Mouse (Mus musculus) thymus, adult 2 months (tissue): ENCODE results near the gene Hoxb9. TPM values are rescaled to one million over a fixed set of nuclear protein-coding genes. Genes with fewer than 3 reads are reported as not detected.

ENCODE experiments used
- DNase-seq: peaks from one replicate; pipeline ENCODE4 v3.0.0; 2021
- H3K27ac ChIP-seq: fragments of 200-500 bp; 2 replicates; pipeline ENCODE4 v1.5.1; 2012; ENCODE audit warnings: low read length, control low read depth; ENCODE audit not compliant: control insufficient read depth, insufficient read depth
- H3K27me3 ChIP-seq: fragments of 200-500 bp; 2 replicates; pipeline ENCODE4 v1.6.1; 2012; ENCODE audit warnings: mild to moderate bottlenecking, low read length, moderate library complexity, mixed read lengths; ENCODE audit not compliant: control insufficient read depth, insufficient read depth
- H3K36me3 ChIP-seq: fragments of 200-500 bp; 2 replicates; pipeline ENCODE4 v1.6.1; 2012; ENCODE audit warnings: mild to moderate bottlenecking, low read length, moderate library complexity; ENCODE audit not compliant: control insufficient read depth, insufficient read depth
- H3K4me1 ChIP-seq: fragments of 200-500 bp; replicated peaks from 2 replicates; pipeline ENCODE4 v1.6.1; 2012; ENCODE audit warnings: low read length; ENCODE audit not compliant: control insufficient read depth, insufficient read depth
- H3K4me3 ChIP-seq: fragments of 200-500 bp; 2 replicates; pipeline ENCODE4 v1.5.1; 2012; ENCODE audit warnings: mild to moderate bottlenecking, low read length, control low read depth, moderate library complexity; ENCODE audit not compliant: control insufficient read depth, insufficient read depth
- CTCF ChIP-seq: fragments of 200-500 bp; IDR thresholded peaks from 2 replicates; pipeline ENCODE4 v1.5.1; 2012; ENCODE audit warnings: mild to moderate bottlenecking, control low read depth, low read length, moderate library complexity, borderline replicate concordance; ENCODE audit not compliant: control insufficient read depth, poor library complexity, insufficient read depth; ENCODE audit errors: extremely low read depth
- POLR2A ChIP-seq: fragments of 200-500 bp; IDR thresholded peaks from 2 replicates; pipeline ENCODE4 v1.6.1; 2012; ENCODE audit warnings: mild to moderate bottlenecking, low read length, control low read depth, moderate library complexity; ENCODE audit not compliant: control insufficient read depth, poor library complexity, insufficient read depth; ENCODE audit errors: extremely low read depth
- WGBS: fragments of 180-500 bp; shearing (Covaris S2); methylation state at CpG from one replicate; pipeline ENCODE4 v1.1.7; 2018; 5-methylcytosine and 5-hydroxymethylcytosine counted together
- polyA plus RNA-seq: library from polyadenylated mRNA; depleted of rRNA; stranded (reverse); fragments of >200 nt; gene quantifications from 2 replicates; pipeline ENCODE4 v1.2.3, GENCODE M21; 2012

Hoxb9 gene
- polyA plus RNA-seq, 1 experiment = 0.22 TPM

DNA sequence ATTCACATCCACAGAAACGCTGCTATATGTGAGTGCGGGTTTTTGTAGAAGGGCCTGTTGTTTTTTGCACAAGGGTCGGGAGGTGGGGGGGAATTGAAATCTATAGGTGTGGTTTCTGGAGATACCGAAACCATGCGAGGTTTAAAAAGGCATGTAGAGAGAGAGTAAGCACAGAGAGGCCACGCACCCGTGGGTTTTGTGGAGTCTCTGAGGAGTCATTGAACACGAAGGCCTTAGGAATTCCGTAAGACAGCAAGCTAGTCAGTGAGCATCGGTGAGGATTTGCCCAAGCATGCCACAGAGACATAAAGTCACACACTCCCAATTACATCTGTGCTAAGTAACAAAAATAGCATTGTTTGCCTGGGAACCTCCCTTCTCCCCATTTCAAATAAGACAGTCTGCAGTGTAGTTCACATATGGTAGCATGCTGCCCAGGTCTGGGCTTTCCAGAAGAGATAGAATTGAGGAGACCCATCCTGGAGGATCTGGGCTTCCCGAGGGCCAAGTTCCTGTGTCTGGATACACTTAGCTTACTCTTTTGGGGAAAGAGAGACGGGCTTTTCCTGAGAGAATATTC, 18.6 kb upstream of the Hoxb9 start:
- 42% methylated on average over 12 of the region's 12 CpGs for WGBS
- no peak overlapping the region for H3K4me3 ChIP-seq
- no peaks in the 10 kb centered on the region for H3K4me1 ChIP-seq
- TF ChIP-seq CTCF (no peak), POLR2A (no peak)
- H3K27me3 ChIP-seq = peaks cover 37% of the 10 kb centered on the region
- no peak for DNase-seq
- no peaks in the 10 kb centered on the region for H3K36me3 ChIP-seq
- no peak overlapping the region for H3K27ac ChIP-seq

DNA sequence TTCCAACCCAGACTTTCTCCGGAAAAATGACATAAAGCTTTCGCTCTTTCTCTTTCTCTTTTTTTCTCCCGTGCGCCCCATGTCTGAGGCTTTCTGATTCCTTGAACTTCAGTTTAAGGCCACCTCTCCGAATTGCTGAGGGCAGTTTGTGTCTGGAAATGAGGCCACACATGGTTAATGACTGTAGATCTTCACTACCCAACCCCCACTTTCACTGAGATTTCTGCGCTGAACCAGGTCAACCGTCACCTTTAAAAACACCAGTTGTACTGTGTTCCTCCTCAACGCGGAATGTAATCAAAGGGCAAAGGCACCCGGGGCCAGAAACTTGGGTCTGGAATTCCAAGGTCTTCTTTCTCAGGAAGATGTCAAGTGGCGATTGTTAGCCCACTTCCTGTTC, 17.0 kb upstream of the Hoxb9 start:
- Histone ChIP-seq H3K36me3 (no peaks in the 10 kb centered on the region), H3K27me3 (peaks cover 37% of the 10 kb centered on the region), H3K4me3 (no peak overlapping the region), H3K4me1 (no peaks in the 10 kb centered on the region), H3K27ac (no peak overlapping the region)
- WGBS = 9% methylated on average over 11 of the region's 11 CpGs
- TF ChIP-seq POLR2A = no peak
- TF ChIP-seq CTCF = no peak
- no peak for DNase-seq

DNA sequence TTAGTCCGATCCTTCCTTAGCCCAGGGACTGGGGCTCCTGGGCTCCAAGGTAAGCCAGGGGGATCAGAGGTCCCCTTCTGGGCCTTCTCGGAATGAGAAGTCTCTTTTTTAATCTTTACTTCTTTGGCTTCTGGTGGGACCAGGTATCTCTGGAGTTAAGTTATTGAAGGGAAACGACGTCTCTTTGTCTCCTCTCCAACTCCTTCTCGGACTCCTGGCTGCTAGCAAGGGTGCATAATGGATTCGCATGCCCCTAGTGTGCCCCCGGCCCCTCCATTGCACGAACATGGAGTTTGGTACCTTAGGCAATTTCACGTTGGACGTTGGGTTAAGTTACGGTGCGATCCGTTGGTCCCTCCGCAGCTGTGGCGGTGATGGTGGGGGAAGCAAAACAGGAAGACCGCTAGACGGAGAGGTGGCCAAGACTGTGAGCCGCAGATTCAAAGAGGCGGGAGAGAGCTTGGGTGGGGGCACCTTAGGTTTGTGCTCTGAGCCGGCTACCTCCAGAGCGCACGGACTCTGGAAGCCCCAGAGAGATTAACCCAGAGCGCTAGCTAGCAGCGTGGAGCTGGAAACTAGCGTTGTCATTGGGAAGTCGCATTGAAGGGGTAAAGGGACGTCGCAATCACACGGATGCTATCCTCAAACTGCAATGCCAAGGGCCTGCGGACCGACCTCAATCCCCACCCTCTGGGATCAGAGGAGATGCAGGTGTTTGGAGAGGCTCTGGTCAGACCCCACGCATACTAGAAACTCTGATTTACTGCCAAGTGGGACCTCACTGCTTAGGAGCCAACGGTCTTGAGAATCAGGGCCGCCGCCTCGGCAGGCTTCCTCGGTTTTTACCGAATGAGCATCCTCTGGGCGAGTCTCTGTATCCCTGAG, 15.9 kb upstream of the Hoxb9 start:
- DNase-seq = no peak
- no peak overlapping the region for H3K4me3 ChIP-seq
- no peaks in the 10 kb centered on the region for H3K4me1 ChIP-seq
- WGBS = 7% methylated on average over 39 of the region's 39 CpGs
- no peak for TF ChIP-seq POLR2A
- no peak for TF ChIP-seq CTCF
- no peak overlapping the region for H3K27ac ChIP-seq
- peaks cover 34% of the 10 kb centered on the region for H3K27me3 ChIP-seq
- no peaks in the 10 kb centered on the region for H3K36me3 ChIP-seq

DNA sequence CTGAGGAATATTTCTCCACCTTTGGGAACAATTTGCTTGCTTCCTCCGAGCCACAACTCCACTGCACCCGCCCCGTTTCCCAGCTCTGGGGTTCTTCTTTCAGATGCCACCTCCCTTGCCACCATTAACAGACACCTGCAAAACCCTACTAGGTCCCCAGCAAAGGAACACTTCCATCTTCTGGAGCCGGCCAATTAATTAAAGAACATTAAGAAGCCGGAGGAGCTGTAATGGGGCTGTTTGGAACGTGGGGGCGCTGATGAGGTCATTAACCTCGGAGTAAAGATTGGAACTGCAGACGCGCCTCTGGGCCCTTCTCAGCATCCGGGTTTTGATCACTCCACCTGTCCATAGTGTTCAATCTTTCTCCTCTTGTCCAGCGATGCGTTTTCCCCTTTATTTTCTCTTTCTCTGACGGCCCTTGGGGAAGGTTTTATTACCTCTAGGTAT, 15.2 kb upstream of the Hoxb9 start:
- peaks cover 31% of the 10 kb centered on the region for H3K27me3 ChIP-seq
- 21% methylated on average over 14 of the region's 14 CpGs for WGBS
- DNase-seq = no peak
- H3K36me3 ChIP-seq = no peaks in the 10 kb centered on the region
- H3K27ac ChIP-seq = no peak overlapping the region
- no peak overlapping the region for H3K4me3 ChIP-seq
- H3K4me1 ChIP-seq = no peaks in the 10 kb centered on the region
- TF ChIP-seq POLR2A (no peak), CTCF (no peak)

DNA sequence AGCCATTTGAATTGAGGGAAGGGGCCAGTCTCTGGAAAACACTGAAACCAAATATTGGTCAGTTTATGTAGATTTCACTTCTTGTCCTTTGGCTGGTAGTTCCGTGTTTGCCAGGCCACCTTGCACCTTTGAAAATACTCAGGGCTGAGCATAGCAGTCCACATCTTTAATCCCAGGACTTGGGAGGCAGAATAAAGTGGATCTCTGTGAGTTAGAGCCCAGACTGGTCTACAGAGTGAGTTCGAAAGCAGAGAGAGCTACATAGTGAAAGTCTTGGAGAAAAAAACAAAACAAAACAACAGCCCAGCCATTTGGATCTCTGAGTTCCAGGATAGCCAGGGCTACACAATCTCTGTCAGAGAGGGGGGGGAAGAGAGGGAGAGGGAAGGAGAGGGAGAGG, 14.1 kb upstream of the Hoxb9 start:
- DNase-seq = no peak
- no peak overlapping the region for H3K4me3 ChIP-seq
- TF ChIP-seq POLR2A = no peak
- no peak for TF ChIP-seq CTCF
- H3K27ac ChIP-seq = no peak overlapping the region
- H3K36me3 ChIP-seq = no peaks in the 10 kb centered on the region
- 77% methylated on average over 2 of the region's 2 CpGs for WGBS
- no peaks in the 10 kb centered on the region for H3K4me1 ChIP-seq
- H3K27me3 ChIP-seq = peaks cover 26% of the 10 kb centered on the region

DNA sequence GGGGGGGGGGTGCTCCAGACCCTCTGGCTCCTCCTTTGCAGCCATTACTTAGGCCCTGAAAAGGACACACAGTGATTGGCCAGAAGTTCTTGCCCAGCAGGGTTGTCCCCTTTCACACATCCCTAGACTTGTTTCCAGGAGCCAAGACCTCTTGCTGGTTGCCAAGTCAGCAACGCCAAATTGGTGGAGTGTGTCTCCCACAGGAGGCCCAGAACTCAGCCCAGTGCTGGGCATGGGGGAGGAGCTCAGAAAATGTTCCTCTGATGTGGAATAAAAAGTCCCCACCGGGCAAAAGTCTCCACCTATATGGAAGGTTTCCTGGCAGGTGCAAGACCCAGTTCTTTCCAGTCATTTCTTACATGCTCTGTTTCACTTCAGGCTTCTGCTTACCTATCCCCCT, 12.2 kb upstream of the Hoxb9 start:
- peaks cover 20% of the 10 kb centered on the region for H3K27me3 ChIP-seq
- no peak for DNase-seq
- TF ChIP-seq POLR2A (no peak), CTCF (no peak)
- no peaks in the 10 kb centered on the region for H3K4me1 ChIP-seq
- no peaks in the 10 kb centered on the region for H3K36me3 ChIP-seq
- H3K27ac ChIP-seq = no peak overlapping the region
- no peak overlapping the region for H3K4me3 ChIP-seq
- WGBS = 60% methylated on average over 2 of the region's 2 CpGs

DNA sequence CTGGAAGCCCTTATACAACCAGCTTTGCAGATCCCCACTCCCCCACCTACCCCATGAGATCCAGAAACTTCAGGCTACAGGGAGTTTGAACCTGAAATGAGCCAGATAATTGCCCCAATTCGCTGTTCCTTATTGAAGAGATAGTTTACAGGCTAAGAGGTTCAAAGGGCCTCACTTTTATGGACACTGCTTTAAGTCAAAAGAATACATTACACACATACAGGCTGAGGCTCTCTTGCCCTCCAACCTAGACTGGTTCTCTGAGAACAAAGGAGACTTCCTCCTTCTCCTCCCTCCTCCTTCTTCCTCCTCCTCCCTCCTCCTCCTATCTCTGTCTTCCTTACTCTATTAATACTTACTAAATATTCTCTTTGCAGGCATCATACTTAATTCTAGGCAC, 11.7 kb upstream of the Hoxb9 start:
- WGBS = 28% methylated on average over 1 of the region's 1 CpGs
- Histone ChIP-seq H3K36me3 (no peaks in the 10 kb centered on the region), H3K27ac (no peak overlapping the region), H3K4me1 (no peaks in the 10 kb centered on the region), H3K27me3 (peaks cover 21% of the 10 kb centered on the region), H3K4me3 (no peak overlapping the region)
- no peak for DNase-seq
- TF ChIP-seq CTCF (no peak), POLR2A (no peak)
